Mouse (Mus musculus): Measurements from ENCODE around the gene Apoc2.

Gene Apoc2

GRCm38 (mm10) chr7:19628192-19628535, 49.6 kb downstream of the Apoc2 start:
- no peak for DNase-seq

GRCm38 (mm10) chr7:19627721-19628120, 50.0 kb downstream of the Apoc2 start:
- DNase-seq: no peak

- DNase-seq: no peak
Observed at GRCm38 (mm10) chr7:19623433-19623832, 54.3 kb downstream of the Apoc2 start.

GRCm38 (mm10) chr7:19622241-19622640, 55.5 kb downstream of the Apoc2 start:
- no peak for DNase-seq

Measured in lung, postnatal 4 days (tissue).